Mouse (Mus musculus): ENCODE measurements around the gene Ptp4a2. TPM values are rescaled to one million over a fixed set of nuclear protein-coding genes. Genes with fewer than 3 reads are reported as not detected.

The Ptp4a2 gene
- polyA plus RNA-seq, 1 experiment from 2014 or later: 383 TPM

DNA sequence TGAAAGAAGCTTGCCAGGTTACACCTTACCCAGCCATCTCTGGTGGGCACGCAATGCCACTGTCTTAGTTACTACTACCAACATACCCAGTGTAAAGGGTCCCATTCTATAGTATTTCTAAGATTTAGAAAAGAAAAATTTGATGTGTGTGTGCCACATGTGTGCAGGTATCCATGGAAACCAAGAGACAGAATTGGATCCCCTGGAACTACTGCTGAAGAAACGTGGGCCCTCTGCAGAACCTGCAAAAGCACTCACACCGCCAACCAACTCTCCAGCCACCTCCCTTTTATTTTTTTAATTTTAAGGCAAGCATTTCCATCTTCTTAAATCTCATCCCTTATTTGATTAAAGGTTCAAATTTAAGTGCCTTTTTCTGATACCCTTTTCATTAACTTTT is 40.8 kb downstream of the Ptp4a2 start:
- no peaks in the 10 kb centered on the region for H3K4me1 ChIP-seq (replicated peaks; ENCODE audit: insufficient read depth, low read length)
- ATAC-seq (replicated peaks; ENCODE audit: low FRiP score, low read depth): no peak
- TF ChIP-seq CTCF (IDR thresholded peaks at IDR 0.05; ENCODE audit: low read depth): no peak
- H3K36me3 ChIP-seq (ENCODE audit: insufficient read depth, low read length): peaks cover 13% of the 10 kb centered on the region; the same call in 1 of the 2 replicates
- H3K4me3 ChIP-seq (replicated peaks; ENCODE audit: low read depth, low read length): no peak overlapping the region
- H3K27me3 ChIP-seq (ENCODE audit: insufficient read depth, low read length): no peaks in the 10 kb centered on the region
- no peak overlapping the region for H3K9ac ChIP-seq (ENCODE audit: low read depth, low read length)
- no peak overlapping the region for H3K4me2 ChIP-seq (ENCODE audit: low read length)
- H3K9me3 ChIP-seq (replicated peaks; ENCODE audit: low read length): no peaks in the 10 kb centered on the region
- 85% methylated on average over 3 of the region's 3 CpGs for WGBS
- no peak for DNase-seq (ENCODE audit: low spot score)
- no peak overlapping the region for H3K27ac ChIP-seq

DNA sequence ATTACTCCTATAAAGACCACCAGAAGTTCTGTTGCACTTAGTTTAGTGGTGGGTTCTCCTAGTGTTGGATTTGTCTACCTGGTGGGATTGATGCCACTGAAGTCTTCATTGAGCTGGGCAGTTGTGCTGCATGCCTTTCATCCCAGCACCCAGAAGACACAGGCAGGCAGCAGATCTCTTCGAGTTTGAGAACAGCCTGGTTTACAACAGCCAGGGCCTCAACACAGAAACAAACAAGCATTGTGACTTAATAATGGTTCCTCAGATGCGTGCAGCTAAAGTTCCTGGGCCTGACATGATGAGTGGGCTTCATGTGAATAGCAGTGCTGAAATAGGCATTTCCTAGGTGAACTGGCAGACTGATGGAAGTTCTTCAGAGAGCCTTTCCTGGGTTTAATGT is 42.0 kb downstream of the Ptp4a2 start:
- H3K4me1 ChIP-seq (replicated peaks; ENCODE audit: insufficient read depth, low read length): no peaks in the 10 kb centered on the region
- no peak for DNase-seq (ENCODE audit: low spot score)
- TF ChIP-seq CTCF (IDR thresholded peaks at IDR 0.05; ENCODE audit: low read depth): no peak

DNA sequence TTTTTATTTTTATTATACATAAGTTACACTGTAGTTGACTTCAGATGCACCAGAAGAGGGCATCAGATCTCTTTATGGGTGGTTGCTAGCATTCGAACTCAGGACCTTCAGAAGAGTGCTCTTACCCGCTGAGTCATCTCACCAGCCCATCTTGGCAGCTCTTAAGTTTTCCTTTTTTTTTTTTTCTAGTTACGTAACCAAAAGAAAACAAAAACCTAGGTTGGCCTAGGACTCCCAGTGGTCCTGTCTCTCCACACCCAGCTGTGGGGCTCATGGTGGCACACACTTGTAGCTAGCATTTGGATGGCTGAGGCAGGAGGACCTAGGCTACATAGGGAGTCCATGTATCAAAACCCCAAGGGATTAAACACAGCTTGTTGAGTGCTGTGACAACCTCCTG is 43.0 kb downstream of the Ptp4a2 start:
- Histone ChIP-seq H3K27ac (no peak overlapping the region), H3K9me3 (replicated peaks; ENCODE audit: low read length) (no peaks in the 10 kb centered on the region), H3K4me3 (replicated peaks; ENCODE audit: low read depth, low read length) (no peak overlapping the region), H3K27me3 (ENCODE audit: insufficient read depth, low read length) (no peaks in the 10 kb centered on the region), H3K4me2 (ENCODE audit: low read length) (no peak overlapping the region), H3K4me1 (replicated peaks; ENCODE audit: insufficient read depth, low read length) (no peaks in the 10 kb centered on the region), H3K9ac (ENCODE audit: low read depth, low read length) (no peak overlapping the region), H3K36me3 (ENCODE audit: insufficient read depth, low read length) (peaks cover 7% of the 10 kb centered on the region; the same call in 1 of the 2 replicates)
- ATAC-seq (replicated peaks; ENCODE audit: low FRiP score, low read depth) (no peak), DNase-seq (ENCODE audit: low spot score) (no peak)
- no peak for TF ChIP-seq CTCF (IDR thresholded peaks at IDR 0.05; ENCODE audit: low read depth)
- 93% methylated on average over 3 of the region's 3 CpGs for WGBS

More for the DNA sequence above, 42.0 kb downstream of the Ptp4a2 start:
- H3K27me3 ChIP-seq (ENCODE audit: insufficient read depth, low read length): no peaks in the 10 kb centered on the region
- H3K4me2 ChIP-seq (ENCODE audit: low read length): no peak overlapping the region
- H3K27ac ChIP-seq: no peak overlapping the region
- H3K36me3 ChIP-seq (ENCODE audit: insufficient read depth, low read length): peaks cover 13% of the 10 kb centered on the region; the same call in 1 of the 2 replicates
- no peaks in the 10 kb centered on the region for H3K9me3 ChIP-seq (replicated peaks; ENCODE audit: low read length)
- WGBS: 77% methylated on average over 2 of the region's 2 CpGs
- no peak overlapping the region for H3K4me3 ChIP-seq (replicated peaks; ENCODE audit: low read depth, low read length)
- no peak overlapping the region for H3K9ac ChIP-seq (ENCODE audit: low read depth, low read length)
- ATAC-seq (replicated peaks; ENCODE audit: low FRiP score, low read depth): no peak

DNA sequence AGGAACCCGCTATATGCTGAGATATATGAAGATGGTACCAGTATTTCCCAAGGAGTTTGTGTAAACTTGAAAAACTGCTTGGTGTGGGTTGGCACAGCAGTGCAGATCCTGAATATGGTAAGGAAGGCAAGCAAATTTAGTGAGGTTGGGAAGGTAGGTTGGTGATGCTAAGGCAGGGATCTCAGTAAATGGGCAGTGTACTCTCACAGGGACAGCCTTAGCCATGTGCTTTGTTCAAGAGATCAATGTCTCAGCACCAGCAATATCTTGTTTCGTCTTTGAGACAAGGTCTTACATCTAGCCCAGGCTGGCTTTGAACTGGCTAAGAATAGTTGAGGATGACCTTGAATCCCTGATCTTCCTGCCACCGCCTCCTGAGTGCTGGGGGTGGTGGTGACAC is 43.6 kb downstream of the Ptp4a2 start:
- H3K36me3 ChIP-seq (ENCODE audit: insufficient read depth, low read length): peaks cover 7% of the 10 kb centered on the region; the same call in 1 of the 2 replicates
- no peaks in the 10 kb centered on the region for H3K4me1 ChIP-seq (replicated peaks; ENCODE audit: insufficient read depth, low read length)
- no peaks in the 10 kb centered on the region for H3K9me3 ChIP-seq (replicated peaks; ENCODE audit: low read length)
- H3K4me3 ChIP-seq (replicated peaks; ENCODE audit: low read depth, low read length): no peak overlapping the region
- no peaks in the 10 kb centered on the region for H3K27me3 ChIP-seq (ENCODE audit: insufficient read depth, low read length)
- no peak for TF ChIP-seq CTCF (IDR thresholded peaks at IDR 0.05; ENCODE audit: low read depth)
- no peak overlapping the region for H3K4me2 ChIP-seq (ENCODE audit: low read length)
- 82% methylated on average over 3 of the region's 3 CpGs for WGBS
- no peak overlapping the region for H3K27ac ChIP-seq
- DNase-seq (ENCODE audit: low spot score): no peak
- no peak overlapping the region for H3K9ac ChIP-seq (ENCODE audit: low read depth, low read length)
- ATAC-seq (replicated peaks; ENCODE audit: low FRiP score, low read depth): no peak

DNA sequence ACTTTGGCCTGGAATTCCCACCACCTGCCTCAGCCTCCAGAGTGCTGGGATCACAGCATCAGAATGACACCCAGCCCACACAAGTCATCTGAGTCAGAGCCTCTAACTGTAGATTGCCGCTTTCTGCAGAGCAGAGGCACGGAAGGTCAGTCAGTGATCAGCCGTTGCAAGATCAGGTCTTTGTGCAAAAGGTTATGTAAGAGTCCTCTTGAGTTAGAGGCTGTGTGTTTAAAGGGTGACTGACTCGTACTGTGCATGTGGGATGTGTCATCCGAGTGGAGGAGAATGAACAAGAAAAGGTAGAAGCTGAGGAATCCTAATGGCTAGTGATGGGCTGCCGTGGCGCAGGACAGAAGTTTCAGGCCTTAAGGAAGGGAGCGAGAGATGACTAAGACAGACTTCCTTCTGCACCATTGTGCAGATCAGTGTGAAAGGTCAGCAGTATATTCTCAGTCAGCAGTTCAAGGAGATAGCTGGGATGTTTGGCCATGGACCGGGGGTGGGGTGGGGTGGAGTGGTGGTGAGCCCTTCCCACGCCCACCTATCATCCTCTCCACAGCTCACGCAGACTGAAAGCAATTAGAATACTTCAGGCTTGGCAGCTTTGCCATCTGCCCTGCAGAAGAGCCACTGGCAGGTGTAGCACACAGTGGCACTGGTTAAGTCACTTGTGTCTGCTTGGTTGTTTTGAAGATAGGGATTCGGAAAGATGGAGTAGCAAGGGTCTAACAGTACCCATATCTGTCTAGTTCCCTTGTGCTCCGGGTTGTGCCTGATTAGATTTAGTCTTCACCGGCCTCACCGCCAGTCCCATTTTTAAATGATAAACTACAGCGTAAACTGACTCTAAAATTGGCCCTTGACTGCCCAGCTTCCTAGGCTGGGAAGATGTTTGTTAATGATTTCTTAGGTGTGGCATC is 44.3 kb downstream of the Ptp4a2 start:
- Histone ChIP-seq H3K36me3 (ENCODE audit: insufficient read depth, low read length) (peaks cover 7% of the 10 kb centered on the region; the same call in 1 of the 2 replicates), H3K9ac (ENCODE audit: low read depth, low read length) (no peak overlapping the region), H3K9me3 (replicated peaks; ENCODE audit: low read length) (no peaks in the 10 kb centered on the region), H3K4me1 (replicated peaks; ENCODE audit: insufficient read depth, low read length) (no peaks in the 10 kb centered on the region), H3K4me2 (ENCODE audit: low read length) (no peak overlapping the region), H3K27me3 (ENCODE audit: insufficient read depth, low read length) (no peaks in the 10 kb centered on the region), H3K27ac (no peak overlapping the region), H3K4me3 (replicated peaks; ENCODE audit: low read depth, low read length) (no peak overlapping the region)
- 43% methylated on average over 16 of the region's 16 CpGs for WGBS
- DNase-seq (ENCODE audit: low spot score): no peak
- ATAC-seq (replicated peaks; ENCODE audit: low FRiP score, low read depth): no peak; the same call in 1 of the 2 replicates
- no peak for TF ChIP-seq CTCF (IDR thresholded peaks at IDR 0.05; ENCODE audit: low read depth)

DNA sequence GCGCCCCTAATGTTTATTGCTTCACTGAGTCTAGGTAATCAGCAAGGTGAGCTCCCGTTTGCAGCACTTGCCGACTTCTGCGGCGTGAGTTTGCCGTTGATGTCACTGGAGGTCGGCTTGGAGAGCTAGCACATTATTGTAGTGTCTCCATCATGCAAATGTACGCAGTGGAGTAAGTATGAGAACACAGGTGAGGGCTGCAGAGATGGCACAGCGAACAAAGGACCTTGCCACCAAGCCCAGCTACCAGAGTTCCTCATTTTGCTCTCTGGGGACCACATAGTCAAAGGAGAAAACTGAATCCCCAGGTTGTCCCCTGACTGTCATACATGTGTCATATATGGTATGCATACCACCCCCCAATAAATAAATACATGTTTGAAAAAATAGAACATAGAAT is 49.4 kb downstream of the Ptp4a2 start:
- no peak for DNase-seq (ENCODE audit: low spot score)
- no peak for ATAC-seq (replicated peaks; ENCODE audit: low FRiP score, low read depth)
- Histone ChIP-seq H3K9me3 (replicated peaks; ENCODE audit: low read length) (no peaks in the 10 kb centered on the region), H3K4me3 (replicated peaks; ENCODE audit: low read depth, low read length) (no peak overlapping the region), H3K4me2 (ENCODE audit: low read length) (no peak overlapping the region), H3K27ac (no peak overlapping the region), H3K27me3 (ENCODE audit: insufficient read depth, low read length) (no peaks in the 10 kb centered on the region), H3K36me3 (ENCODE audit: insufficient read depth, low read length) (no peaks in the 10 kb centered on the region), H3K9ac (ENCODE audit: low read depth, low read length) (no peak overlapping the region), H3K4me1 (replicated peaks; ENCODE audit: insufficient read depth, low read length) (no peaks in the 10 kb centered on the region)
- WGBS: 91% methylated on average over 9 of the region's 9 CpGs
- TF ChIP-seq CTCF (IDR thresholded peaks at IDR 0.05; ENCODE audit: low read depth): no peak

Data from kidney, postnatal 0 days (tissue).